Mouse (Mus musculus) forebrain, embryonic 16.5 days (tissue): Measurements from ENCODE around the gene Rpp25. TPM values are rescaled to one million over a fixed set of nuclear protein-coding genes. Genes with fewer than 3 reads are reported as not detected.

Source experiments
- ATAC-seq: fragments of 200-750 bp; cut with Nextera tagmentation; 2 replicates; pipeline ENCODE4 v1.8.0; 2017; ENCODE audit warnings: mild to moderate bottlenecking, moderate library complexity
- H3K27ac ChIP-seq: fragments of 300-500 bp; sonication (generic); 2 replicates; pipeline ENCODE4 v1.5.1; 2014; ENCODE audit warnings: low read length, control low read depth
- H3K27me3 ChIP-seq: fragments of 300-500 bp; sonication (generic); replicated peaks from 2 replicates; pipeline ENCODE4 v1.6.1; 2014; ENCODE audit warnings: low read length; ENCODE audit not compliant: control insufficient read depth, insufficient read depth
- H3K36me3 ChIP-seq: fragments of 300-500 bp; sonication (generic); 2 replicates; pipeline ENCODE4 v1.6.1; 2014; ENCODE audit not compliant: control insufficient read depth, insufficient read depth
- H3K4me1 ChIP-seq: fragments of 300-500 bp; sonication (generic); replicated peaks from 2 replicates; pipeline ENCODE4 v1.6.1; 2014; ENCODE audit warnings: low read length; ENCODE audit not compliant: control insufficient read depth, insufficient read depth
- H3K4me2 ChIP-seq: fragments of 300-500 bp; sonication (generic); 2 replicates; pipeline ENCODE4 v1.6.1; 2014; ENCODE audit warnings: mild to moderate bottlenecking, low read length, control low read depth
- H3K4me3 ChIP-seq: fragments of 300-500 bp; sonication (generic); replicated peaks from 2 replicates; pipeline ENCODE4 v1.5.1; 2014; ENCODE audit warnings: mild to moderate bottlenecking, low read length, control low read depth
- H3K9ac ChIP-seq: fragments of 300-500 bp; sonication (generic); replicated peaks from 2 replicates; pipeline ENCODE4 v1.6.1; 2014; ENCODE audit warnings: low read depth, low read length, control low read depth
- H3K9me3 ChIP-seq: fragments of 300-500 bp; sonication (generic); 2 replicates; pipeline ENCODE4 v1.6.1; 2016; ENCODE audit warnings: low read length; ENCODE audit not compliant: control insufficient read depth
- WGBS: fragments of 180-500 bp; shearing (Covaris S2); extraction: QIAGEN DNeasy Blood & Tissue Kit; methylation state at CpG from one replicate; pipeline ENCODE4 v1.1.7; 2014; 5-methylcytosine and 5-hydroxymethylcytosine counted together
- polyA plus RNA-seq: library from polyadenylated mRNA; unstranded; fragments of >200 nt; fragmentation: Nextera tagmentation; extraction: Ambion mirVana; gene quantifications from 2 replicates; pipeline ENCODE4 v1.2.1, GENCODE M21; 2015

Gene Rpp25
- polyA plus RNA-seq, result 23.4 and 24.4 TPM in 2 replicates

DNA sequence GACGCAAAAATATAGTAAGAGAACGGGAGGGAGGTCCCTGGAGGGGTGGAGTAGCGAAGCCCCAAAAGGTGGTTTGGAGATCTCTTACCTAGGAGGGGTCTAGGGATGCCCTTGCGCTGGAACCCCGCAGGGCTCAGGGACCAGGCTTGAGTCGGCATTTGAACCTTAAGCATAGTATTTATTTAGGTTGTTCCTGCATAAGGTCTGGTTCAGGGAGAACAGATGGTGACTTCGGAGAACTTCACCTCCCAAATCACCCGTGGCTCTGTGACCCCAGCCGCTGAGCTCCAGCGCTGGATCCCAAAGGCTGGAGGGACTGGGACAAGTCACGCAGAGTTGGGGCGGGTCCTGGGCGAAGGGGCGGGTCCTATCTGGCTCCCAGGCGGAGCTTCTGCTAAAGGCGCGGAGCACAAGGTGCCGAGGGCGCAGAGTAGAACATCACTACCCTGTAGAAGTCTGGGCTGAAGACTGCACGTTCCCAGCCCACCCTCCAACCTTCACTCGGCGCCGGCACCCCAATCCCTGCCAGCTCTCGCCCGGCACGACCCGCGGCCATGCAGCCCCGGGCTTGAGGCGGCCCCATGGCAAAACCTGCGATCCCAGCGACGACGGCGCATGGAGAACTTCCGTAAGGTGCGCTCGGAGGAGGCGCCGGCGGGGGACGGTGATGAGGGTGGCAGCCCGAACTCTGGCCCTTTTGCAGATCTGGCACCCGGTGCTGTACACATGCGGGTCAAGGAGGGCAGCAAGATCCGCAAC lies at the start of gene Rpp25:
Rpp25 (plus strand) TSS at position 405 of the 759 bp plus-strand sequence.
- H3K36me3 ChIP-seq, result no peaks in the 10 kb centered on the region
- under 1% methylated on average over 46 of the region's 46 CpGs for WGBS
- peaks cover 56% of the 10 kb centered on the region for H3K4me1 ChIP-seq
- ATAC-seq, result peak; percentile 38
- H3K4me2 ChIP-seq, result peak within 1 kb of the TSS; percentile 72
- H3K9me3 ChIP-seq, result no peaks in the 10 kb centered on the region
- peak within 1 kb of the TSS; percentile 51 for H3K4me3 ChIP-seq
- peak within 1 kb of the TSS; percentile 94 for H3K27ac ChIP-seq
- H3K27me3 ChIP-seq, result peaks cover 16% of the 10 kb centered on the region
- H3K9ac ChIP-seq, result peak within 1 kb of the TSS; percentile 56

DNA sequence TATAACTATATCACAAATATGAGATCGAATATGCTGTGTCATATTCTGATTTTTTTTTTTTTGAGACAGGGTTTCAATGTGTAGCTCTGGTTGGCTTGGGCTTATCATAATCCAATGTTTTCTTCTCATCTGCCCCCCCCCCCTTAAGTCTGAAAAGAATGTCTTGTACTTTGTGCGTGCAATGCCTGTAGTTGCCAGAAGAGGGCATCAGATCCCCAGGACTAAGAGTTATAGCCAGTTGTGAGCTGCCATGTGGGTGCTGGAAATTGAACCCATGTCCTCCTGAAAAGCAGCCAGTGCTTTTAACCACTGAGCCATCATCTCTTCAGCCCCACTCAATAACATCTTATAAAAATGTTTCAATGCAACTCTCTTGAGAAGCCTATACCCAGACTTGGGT lies 44.1 kb upstream of the Rpp25 start:
- H3K9ac ChIP-seq, result no peak overlapping the region
- H3K4me3 ChIP-seq, result no peak overlapping the region
- WGBS, result 99% methylated on average over 2 of the region's 2 CpGs
- no peak for ATAC-seq
- 0 out of 2 replicates have a peak, but pooled peaks cover 3% of the 10 kb centered on the region for H3K4me1 ChIP-seq
- H3K27ac ChIP-seq, result no peak overlapping the region
- H3K27me3 ChIP-seq, result no peaks in the 10 kb centered on the region
- peaks cover 3% of the 10 kb centered on the region; the same call in 1 of the 2 replicates for H3K36me3 ChIP-seq
- H3K9me3 ChIP-seq, result 0 out of 2 replicates have a peak, but pooled peaks cover 4% of the 10 kb centered on the region
- H3K4me2 ChIP-seq, result no peak overlapping the region

DNA sequence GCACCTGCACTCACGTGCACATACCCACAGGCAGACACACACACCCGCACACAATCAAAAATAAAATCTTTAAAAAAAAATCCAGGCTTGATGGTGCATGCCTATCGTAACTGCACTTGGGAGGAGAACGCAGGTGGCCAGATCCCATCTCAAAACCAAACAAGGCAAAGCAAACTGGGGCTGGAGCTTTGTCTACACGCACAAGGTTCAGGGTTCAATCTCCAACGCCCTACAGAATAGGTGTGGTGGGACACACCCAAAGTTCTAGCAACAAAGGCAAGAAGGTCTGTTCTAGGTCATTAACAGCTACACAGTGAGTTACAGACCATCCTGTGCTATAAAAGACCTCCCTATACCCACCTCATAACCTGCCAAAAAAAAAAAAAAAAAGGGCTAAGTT lies 41.0 kb upstream of the Rpp25 start:
- H3K27me3 ChIP-seq, result no peaks in the 10 kb centered on the region
- H3K4me3 ChIP-seq, result no peak overlapping the region
- 84% methylated on average over 6 of the region's 6 CpGs for WGBS
- H3K9ac ChIP-seq, result no peak overlapping the region
- no peak overlapping the region for H3K4me2 ChIP-seq
- H3K27ac ChIP-seq, result no peak overlapping the region
- H3K9me3 ChIP-seq, result 0 out of 2 replicates have a peak, but pooled peaks cover 4% of the 10 kb centered on the region
- ATAC-seq, result no peak
- peaks cover 3% of the 10 kb centered on the region; the same call in 1 of the 2 replicates for H3K36me3 ChIP-seq
- H3K4me1 ChIP-seq, result peaks cover 24% of the 10 kb centered on the region

DNA sequence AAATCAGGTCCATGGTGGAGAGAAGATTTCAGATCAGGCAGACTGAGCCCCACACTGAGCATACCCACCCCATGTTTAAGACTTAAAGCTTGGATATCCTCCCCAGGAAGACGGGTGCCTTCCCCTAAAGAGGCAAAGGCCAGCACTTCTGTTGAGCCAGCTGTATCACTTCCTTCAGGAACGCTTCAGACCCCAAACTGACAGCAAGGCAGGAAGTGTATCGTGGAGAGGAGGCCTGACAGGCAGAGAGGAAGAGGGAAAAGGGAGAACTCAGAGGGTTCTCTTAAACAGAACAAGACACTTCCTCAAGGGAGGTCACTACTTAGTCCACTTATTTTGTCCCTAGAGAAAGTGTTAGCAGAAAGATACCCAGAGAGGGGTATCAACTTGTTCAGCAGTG lies 37.7 kb upstream of the Rpp25 start:
- no peak overlapping the region for H3K27ac ChIP-seq
- no peaks in the 10 kb centered on the region for H3K36me3 ChIP-seq
- no peak overlapping the region for H3K4me3 ChIP-seq
- peaks cover 28% of the 10 kb centered on the region for H3K4me1 ChIP-seq
- H3K27me3 ChIP-seq, result no peaks in the 10 kb centered on the region
- H3K9ac ChIP-seq, result no peak overlapping the region
- no peaks in the 10 kb centered on the region for H3K9me3 ChIP-seq
- peak overlapping the region; percentile 86 for H3K4me2 ChIP-seq
- 96% methylated on average over 3 of the region's 3 CpGs for WGBS
- ATAC-seq, result no peak

DNA sequence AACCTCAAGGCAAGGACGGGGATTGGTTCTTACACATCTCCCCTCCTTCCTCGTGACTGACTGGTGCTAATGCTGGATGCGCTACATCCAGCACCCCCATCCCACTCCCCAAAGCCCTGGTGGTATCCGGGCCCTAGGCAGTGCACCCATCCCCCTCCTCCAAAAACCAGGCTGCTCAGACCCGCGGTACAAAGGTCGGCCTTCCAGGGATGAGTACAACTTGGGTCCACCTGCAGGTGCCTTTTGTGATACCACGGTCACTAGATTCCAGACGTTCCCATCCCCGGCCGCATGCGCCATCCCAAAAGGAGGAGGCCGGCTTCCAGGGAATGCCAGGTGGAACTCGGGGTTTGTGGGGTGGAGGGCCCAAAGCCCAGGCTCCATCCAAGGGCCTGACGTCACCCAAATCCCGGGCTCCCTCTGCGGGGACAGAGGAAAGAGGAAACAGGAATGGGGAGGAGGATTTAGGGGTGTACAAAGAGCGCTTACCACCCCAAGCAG lies 36.5 kb upstream of the Rpp25 start:
- H3K4me3 ChIP-seq, result peak overlapping the region; percentile 92
- H3K4me1 ChIP-seq, result peaks cover 28% of the 10 kb centered on the region
- H3K9ac ChIP-seq, result peak overlapping the region; percentile 97
- no peaks in the 10 kb centered on the region for H3K9me3 ChIP-seq
- 0% methylated on average over 18 of the region's 18 CpGs for WGBS
- ATAC-seq, result peak; percentile 66
- peak overlapping the region; percentile 92 for H3K27ac ChIP-seq
- H3K36me3 ChIP-seq, result no peaks in the 10 kb centered on the region
- H3K4me2 ChIP-seq, result peak overlapping the region; percentile 86
- no peaks in the 10 kb centered on the region for H3K27me3 ChIP-seq

DNA sequence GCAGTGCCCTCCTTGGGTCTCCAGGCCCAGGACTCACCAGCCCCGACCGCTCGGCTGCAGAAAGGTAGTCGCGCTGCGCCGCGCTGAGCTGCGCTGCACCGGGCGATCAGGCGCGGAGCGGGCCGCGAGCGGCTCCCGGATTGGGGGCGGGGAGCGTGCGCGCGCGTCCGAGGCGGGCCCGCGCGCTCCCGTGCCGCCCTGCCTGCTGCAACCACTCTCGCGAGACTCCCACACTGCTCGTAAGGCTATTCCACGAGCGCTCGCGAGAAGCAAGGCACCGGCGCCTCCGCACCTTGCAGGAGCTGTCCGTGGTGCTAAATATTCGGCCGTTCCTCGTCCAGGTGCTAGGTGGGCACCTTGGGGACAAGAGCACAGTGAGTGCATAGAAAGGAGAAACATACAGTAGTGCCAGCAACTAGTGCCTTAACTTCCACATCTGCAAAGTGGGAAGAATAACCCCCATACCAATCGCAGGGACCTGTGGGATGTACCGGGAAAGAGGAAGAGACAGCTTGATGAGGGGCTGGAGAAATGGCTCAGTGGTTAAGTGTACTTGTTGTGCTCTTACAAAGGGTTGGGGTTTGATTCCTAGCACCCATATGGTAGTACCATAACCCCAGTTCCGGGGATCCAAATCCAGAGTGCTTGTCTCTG lies 35.8 kb upstream of the Rpp25 start, which contains the start of gene Scamp5:
Scamp5 (minus strand) TSS at position 165 of the 654 bp plus-strand sequence.
- peak within 1 kb of the TSS; percentile 92 for H3K4me3 ChIP-seq
- peak; percentile 95 for ATAC-seq
- 1% methylated on average over 48 of the region's 48 CpGs for WGBS
- no peaks in the 10 kb centered on the region for H3K27me3 ChIP-seq
- no peaks in the 10 kb centered on the region for H3K36me3 ChIP-seq
- H3K9ac ChIP-seq, result peak within 1 kb of the TSS; percentile 97
- H3K9me3 ChIP-seq, result no peaks in the 10 kb centered on the region
- peak within 1 kb of the TSS; percentile 86 for H3K4me2 ChIP-seq
- peaks cover 28% of the 10 kb centered on the region for H3K4me1 ChIP-seq
- H3K27ac ChIP-seq, result peak within 1 kb of the TSS; percentile 92

DNA sequence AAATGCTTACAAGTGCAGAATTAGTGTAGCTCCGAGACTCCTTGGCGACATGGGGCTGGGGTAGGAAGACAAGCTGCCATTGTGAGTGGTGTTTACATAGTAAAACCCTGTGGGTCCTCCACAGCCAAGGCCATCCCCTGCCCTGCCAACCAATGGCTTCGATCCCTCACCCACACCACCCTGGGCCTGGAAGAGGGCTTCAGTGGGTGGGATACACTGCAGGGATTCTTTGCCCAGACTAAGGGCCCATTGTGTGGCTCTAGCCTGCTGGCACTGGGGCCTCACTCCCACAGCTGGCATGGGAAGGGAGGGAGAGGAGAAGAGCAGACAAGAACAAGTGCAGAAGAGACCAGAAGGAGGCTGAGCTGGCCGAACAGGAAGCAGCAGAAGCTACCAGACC lies 34.9 kb upstream of the Rpp25 start:
- Histone ChIP-seq H3K36me3 (no peaks in the 10 kb centered on the region), H3K9ac (no peak overlapping the region), H3K4me3 (no peak overlapping the region), H3K9me3 (no peaks in the 10 kb centered on the region), H3K4me1 (peaks cover 25% of the 10 kb centered on the region), H3K27ac (no peak overlapping the region), H3K27me3 (no peaks in the 10 kb centered on the region), H3K4me2 (no peak overlapping the region)
- 68% methylated on average over 4 of the region's 4 CpGs for WGBS
- ATAC-seq, result no peak

DNA sequence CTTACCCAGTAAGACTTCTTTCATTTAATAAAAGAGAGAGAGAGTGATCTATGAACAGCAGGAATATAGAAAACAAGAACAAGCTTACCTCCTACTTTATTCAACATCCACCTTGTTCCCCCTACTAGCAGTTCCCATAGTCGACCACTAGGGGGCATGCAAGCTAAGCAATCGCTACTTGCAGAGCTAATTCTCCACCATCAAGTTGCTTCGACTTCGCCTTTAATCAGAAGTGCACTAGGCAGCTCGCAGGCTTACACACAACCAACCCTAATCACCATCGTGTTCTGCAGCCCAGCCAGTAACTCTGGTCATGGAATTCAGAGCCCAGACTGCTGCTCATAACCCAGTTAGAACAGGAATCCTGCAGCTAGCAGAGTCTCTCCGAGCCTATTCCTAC lies 18.1 kb upstream of the Rpp25 start:
- H3K27ac ChIP-seq, result no peak overlapping the region
- 14% methylated on average over 7 of the region's 7 CpGs for WGBS
- no peaks in the 10 kb centered on the region for H3K9me3 ChIP-seq
- 0 out of 2 replicates have a peak, but pooled peaks cover 2% of the 10 kb centered on the region for H3K4me1 ChIP-seq
- no peak overlapping the region for H3K9ac ChIP-seq
- no peak overlapping the region for H3K4me3 ChIP-seq
- ATAC-seq, result peak; percentile 84
- no peak overlapping the region for H3K4me2 ChIP-seq
- H3K27me3 ChIP-seq, result peaks cover 7% of the 10 kb centered on the region; the same call in 1 of the 2 replicates
- H3K36me3 ChIP-seq, result no peaks in the 10 kb centered on the region

DNA sequence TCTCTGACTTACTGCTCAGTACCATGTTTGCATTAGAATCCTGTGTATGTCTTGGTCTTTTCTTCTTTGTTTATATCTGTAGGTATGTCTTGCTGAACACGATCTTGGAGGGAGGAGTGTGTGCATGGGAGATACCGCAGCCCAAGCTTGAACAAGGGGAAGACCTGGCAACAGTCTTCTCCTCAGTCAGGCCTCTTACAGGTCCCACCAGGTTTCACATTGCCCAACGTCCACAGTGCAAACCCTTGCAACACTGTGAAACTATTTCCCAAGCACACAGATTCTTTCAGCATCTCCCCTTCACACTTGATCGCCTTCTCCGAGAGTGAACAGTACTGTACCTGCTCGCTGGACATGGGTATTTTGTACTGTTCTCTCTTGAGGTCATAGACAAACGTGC lies 16.0 kb upstream of the Rpp25 start:
- ATAC-seq, result no peak
- H3K4me1 ChIP-seq, result 0 out of 2 replicates have a peak, but pooled peaks cover 2% of the 10 kb centered on the region
- no peak overlapping the region for H3K9ac ChIP-seq
- peaks cover 7% of the 10 kb centered on the region; the same call in 1 of the 2 replicates for H3K27me3 ChIP-seq
- H3K4me2 ChIP-seq, result no peak overlapping the region
- H3K27ac ChIP-seq, result no peak overlapping the region
- H3K4me3 ChIP-seq, result no peak overlapping the region
- H3K9me3 ChIP-seq, result no peaks in the 10 kb centered on the region
- H3K36me3 ChIP-seq, result no peaks in the 10 kb centered on the region
- WGBS, result 70% methylated on average over 7 of the region's 7 CpGs
